Mouse (Mus musculus) forebrain, embryonic 11.5 days (tissue): Measurements from ENCODE around the gene Rufy1. TPM values are rescaled to one million over a fixed set of nuclear protein-coding genes. Genes with fewer than 3 reads are reported as not detected.

ENCODE experiments used
- ATAC-seq: fragments of 200-750 bp; cut with Nextera tagmentation; replicated peaks from 2 replicates; pipeline ENCODE4 v1.8.0; 2017; ENCODE audit warnings: moderate TSS enrichment; ENCODE audit not compliant: low FRiP score
- DNase-seq: peaks from one replicate; pipeline ENCODE4 v3.0.0-alpha.2; 2017; ENCODE audit warnings: low spot score
- H3K27ac ChIP-seq: fragments of 300-500 bp; sonication (generic); 2 replicates; pipeline ENCODE4 v1.5.1; 2014; ENCODE audit warnings: low read depth, low read length
- H3K27me3 ChIP-seq: fragments of 300-500 bp; sonication (generic); 2 replicates; pipeline ENCODE4 v1.6.1; 2014; ENCODE audit warnings: mild to moderate bottlenecking, low read length, mixed read lengths; ENCODE audit not compliant: control insufficient read depth, insufficient read depth
- H3K36me3 ChIP-seq: fragments of 300-500 bp; sonication (generic); 2 replicates; pipeline ENCODE4 v1.6.1; 2014; ENCODE audit warnings: mild to moderate bottlenecking, low read length, moderate library complexity, mixed read lengths; ENCODE audit not compliant: control insufficient read depth, insufficient read depth
- H3K4me1 ChIP-seq: fragments of 300-500 bp; sonication (generic); replicated peaks from 2 replicates; pipeline ENCODE4 v1.6.1; 2014; ENCODE audit warnings: low read length, mixed read lengths; ENCODE audit not compliant: control insufficient read depth, insufficient read depth
- H3K4me2 ChIP-seq: fragments of 300-500 bp; sonication (generic); 2 replicates; pipeline ENCODE4 v1.6.1; 2014; ENCODE audit warnings: low read depth, mild to moderate bottlenecking, low read length, moderate library complexity, mixed read lengths; ENCODE audit not compliant: severe bottlenecking
- H3K4me3 ChIP-seq: fragments of 300-500 bp; sonication (generic); 2 replicates; pipeline ENCODE4 v1.5.1; 2014; ENCODE audit warnings: low read depth, low read length
- H3K9ac ChIP-seq: fragments of 300-500 bp; sonication (generic); 2 replicates; pipeline ENCODE4 v1.6.1; 2014; ENCODE audit warnings: low read length
- H3K9me3 ChIP-seq: fragments of 300-500 bp; sonication (generic); 2 replicates; pipeline ENCODE4 v1.6.1; 2016; ENCODE audit warnings: low read length, mixed read lengths; ENCODE audit not compliant: control insufficient read depth
- WGBS: fragments of 180-500 bp; shearing (Covaris S2); extraction: QIAGEN DNeasy Blood & Tissue Kit; methylation state at CpG from one replicate; pipeline ENCODE4 v1.1.7; 2014; 5-methylcytosine and 5-hydroxymethylcytosine counted together
- polyA plus RNA-seq: library from polyadenylated mRNA; unstranded; fragments of >200 nt; fragmentation: Nextera tagmentation; extraction: Ambion mirVana; gene quantifications from 2 replicates; pipeline ENCODE4 v1.2.1, GENCODE M21; 2014

Rufy1 gene
- polyA plus RNA-seq, 1 experiment from 2014 or later = 23.9 TPM

DNA sequence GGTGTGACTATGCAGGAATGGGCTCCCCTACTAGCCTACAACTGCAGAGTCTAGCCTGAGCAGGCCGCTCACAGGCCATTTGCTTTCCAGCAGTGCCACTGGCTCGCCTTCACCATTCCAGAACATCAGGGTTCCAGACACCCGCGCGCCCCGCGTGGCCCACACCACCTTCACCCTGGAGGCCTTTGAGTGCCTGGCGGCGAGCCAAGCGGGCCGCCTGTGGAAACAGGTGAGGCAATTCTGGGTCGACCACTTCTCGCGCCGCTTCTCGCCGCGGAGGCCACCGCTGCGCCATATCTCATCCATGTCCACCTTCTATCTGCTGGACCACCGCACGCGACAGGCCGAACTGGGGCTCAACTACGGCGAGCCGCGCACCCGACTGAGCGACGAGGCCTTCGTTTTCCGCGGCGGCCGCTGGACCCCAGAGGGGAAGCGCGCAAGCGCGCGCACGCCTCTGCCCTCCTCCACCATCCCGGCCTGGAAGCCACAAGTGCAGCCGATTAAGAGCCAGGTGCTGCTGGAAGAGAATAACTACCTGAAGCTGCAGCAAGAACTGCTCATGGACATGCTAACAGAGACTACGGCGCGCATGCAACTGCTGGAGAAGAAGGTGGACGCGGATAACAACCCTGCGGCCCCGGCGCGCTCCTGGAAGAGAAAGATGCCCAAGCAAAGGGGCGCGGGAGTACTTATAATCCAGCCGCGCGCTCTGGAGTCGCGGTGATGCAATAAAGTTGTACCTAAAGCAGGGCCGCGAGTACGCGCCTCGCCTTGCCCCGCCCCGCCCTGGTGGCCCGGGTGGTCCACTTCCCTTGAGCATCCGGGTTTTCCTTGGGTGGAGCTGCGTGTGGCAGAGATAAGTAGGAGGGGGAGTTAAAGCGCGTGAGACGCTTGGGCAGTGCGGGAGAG lies 71.7 kb downstream of the Rufy1 start:
- DNase-seq (peak; percentile 85), ATAC-seq (peak; percentile 78)
- peak overlapping the region; percentile 85 for H3K4me2 ChIP-seq
- H3K4me3 ChIP-seq = peak overlapping the region; percentile 43
- H3K27me3 ChIP-seq = peaks cover 7% of the 10 kb centered on the region; the same call in 1 of the 2 replicates
- H3K27ac ChIP-seq = no peak overlapping the region
- no peaks in the 10 kb centered on the region for H3K36me3 ChIP-seq
- H3K9ac ChIP-seq = peak overlapping the region; percentile 60
- no peaks in the 10 kb centered on the region for H3K4me1 ChIP-seq
- H3K9me3 ChIP-seq = no peaks in the 10 kb centered on the region
- WGBS = 2% methylated on average over 74 of the region's 74 CpGs

DNA sequence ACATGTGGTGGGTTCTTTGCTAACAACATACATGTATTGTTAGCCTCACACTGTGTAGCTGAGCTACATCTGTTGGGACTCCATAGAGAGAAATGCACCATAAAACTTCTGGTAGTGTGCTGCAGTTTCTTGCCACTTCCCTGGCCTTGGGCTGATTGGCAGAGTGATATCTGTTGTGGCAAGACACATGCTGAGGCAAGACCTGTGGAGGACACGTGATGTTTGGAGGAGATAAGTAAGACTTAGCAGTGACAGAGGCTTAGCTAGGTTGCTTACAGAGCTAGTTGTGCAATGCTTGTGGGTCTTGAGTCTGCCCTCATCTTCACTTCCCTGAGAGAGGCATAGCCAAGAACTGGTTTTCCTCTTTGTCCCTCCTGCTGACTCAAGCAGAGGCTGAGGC lies 75.5 kb downstream of the Rufy1 start:
- Histone ChIP-seq H3K36me3 (no peaks in the 10 kb centered on the region), H3K4me2 (no peak overlapping the region), H3K9ac (no peak overlapping the region), H3K27me3 (peaks cover 5% of the 10 kb centered on the region; the same call in 1 of the 2 replicates), H3K27ac (no peak overlapping the region), H3K4me3 (no peak overlapping the region), H3K9me3 (no peaks in the 10 kb centered on the region), H3K4me1 (no peaks in the 10 kb centered on the region)
- DNase-seq (no peak), ATAC-seq (no peak)
- WGBS = 69% methylated on average over 1 of the region's 1 CpGs

DNA sequence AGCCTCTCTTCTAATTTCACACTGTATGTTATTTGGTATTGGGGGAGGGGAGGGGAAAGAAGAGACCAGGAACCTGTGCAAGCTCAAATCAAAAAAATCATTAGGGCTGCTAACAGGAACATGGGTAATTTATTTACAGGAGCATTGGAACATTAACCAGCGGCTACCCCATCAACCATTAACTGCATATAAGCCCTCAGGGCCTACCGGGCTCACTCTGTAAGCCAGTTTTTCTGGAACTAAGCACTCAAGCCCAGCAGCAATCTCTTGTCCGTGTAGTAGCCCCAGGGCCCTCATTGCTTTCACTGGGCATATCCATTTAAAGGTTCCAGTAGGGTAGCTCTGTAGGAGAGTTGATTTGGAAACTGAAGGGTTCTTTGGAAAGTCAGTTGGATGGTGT lies 76.1 kb downstream of the Rufy1 start:
- Histone ChIP-seq H3K27me3 (peaks cover 5% of the 10 kb centered on the region; the same call in 1 of the 2 replicates), H3K4me2 (no peak overlapping the region), H3K27ac (no peak overlapping the region), H3K36me3 (no peaks in the 10 kb centered on the region), H3K4me1 (no peaks in the 10 kb centered on the region), H3K9ac (no peak overlapping the region), H3K9me3 (no peaks in the 10 kb centered on the region), H3K4me3 (no peak overlapping the region)
- DNase-seq (no peak), ATAC-seq (no peak)
- 78% methylated on average over 3 of the region's 3 CpGs for WGBS

DNA sequence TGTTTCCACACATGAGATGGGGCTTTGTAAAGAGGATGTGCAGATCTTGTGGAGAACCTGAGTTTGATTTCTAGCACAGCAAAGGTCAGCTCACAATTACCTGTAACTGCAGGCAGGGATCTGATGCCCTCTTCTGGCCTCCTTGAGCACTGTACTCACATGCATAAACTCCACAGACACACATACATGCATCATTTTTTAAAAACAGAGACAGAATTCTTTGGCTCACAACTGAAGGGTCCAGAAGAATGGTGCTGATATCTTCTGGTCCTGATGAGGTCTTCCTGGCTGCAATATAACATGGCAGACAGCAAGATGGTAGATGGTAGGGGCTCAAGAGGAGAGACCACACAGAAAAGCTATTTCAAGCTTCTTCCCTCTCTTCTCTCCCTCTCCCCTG lies 76.8 kb downstream of the Rufy1 start, which contains the start of gene Cby3:
TSS of gene Cby3 (plus strand) at position 301 of the 400 bp plus-strand sequence.
- no peaks in the 10 kb centered on the region for H3K36me3 ChIP-seq
- H3K4me3 ChIP-seq = no peak within 1 kb of the TSS
- DNase-seq = no peak
- H3K27ac ChIP-seq = no peak within 1 kb of the TSS
- H3K4me1 ChIP-seq = no peaks in the 10 kb centered on the region
- peaks cover 5% of the 10 kb centered on the region; the same call in 1 of the 2 replicates for H3K27me3 ChIP-seq
- no peak for ATAC-seq
- no peak within 1 kb of the TSS for H3K4me2 ChIP-seq
- no peaks in the 10 kb centered on the region for H3K9me3 ChIP-seq
- no peak within 1 kb of the TSS for H3K9ac ChIP-seq

DNA sequence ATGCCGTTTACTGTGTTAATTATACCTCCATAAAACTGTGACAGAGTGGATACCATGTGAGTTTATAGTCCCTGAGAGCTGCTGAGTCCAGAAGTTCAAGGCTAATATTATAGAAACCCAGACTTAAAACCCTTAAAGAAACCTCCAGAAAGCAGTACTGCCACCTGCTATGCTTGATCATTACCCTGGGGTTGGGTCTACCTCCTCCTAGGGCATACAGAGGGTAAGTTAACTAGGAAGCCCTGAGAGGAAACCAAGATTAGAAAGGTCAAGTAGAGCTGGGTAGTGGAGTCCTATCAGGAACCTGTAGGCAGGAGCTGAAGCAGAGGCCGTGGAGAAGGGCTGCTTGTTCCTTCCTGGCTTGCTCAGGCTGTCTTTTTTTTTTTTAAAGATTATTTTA lies 78.7 kb downstream of the Rufy1 start:
- Histone ChIP-seq H3K4me3 (no peak overlapping the region), H3K27me3 (no peaks in the 10 kb centered on the region), H3K4me1 (no peaks in the 10 kb centered on the region), H3K9ac (no peak overlapping the region), H3K27ac (no peak overlapping the region), H3K4me2 (no peak overlapping the region), H3K36me3 (no peaks in the 10 kb centered on the region), H3K9me3 (no peaks in the 10 kb centered on the region)
- 89% methylated on average over 2 of the region's 2 CpGs for WGBS
- ATAC-seq (no peak), DNase-seq (no peak)

DNA sequence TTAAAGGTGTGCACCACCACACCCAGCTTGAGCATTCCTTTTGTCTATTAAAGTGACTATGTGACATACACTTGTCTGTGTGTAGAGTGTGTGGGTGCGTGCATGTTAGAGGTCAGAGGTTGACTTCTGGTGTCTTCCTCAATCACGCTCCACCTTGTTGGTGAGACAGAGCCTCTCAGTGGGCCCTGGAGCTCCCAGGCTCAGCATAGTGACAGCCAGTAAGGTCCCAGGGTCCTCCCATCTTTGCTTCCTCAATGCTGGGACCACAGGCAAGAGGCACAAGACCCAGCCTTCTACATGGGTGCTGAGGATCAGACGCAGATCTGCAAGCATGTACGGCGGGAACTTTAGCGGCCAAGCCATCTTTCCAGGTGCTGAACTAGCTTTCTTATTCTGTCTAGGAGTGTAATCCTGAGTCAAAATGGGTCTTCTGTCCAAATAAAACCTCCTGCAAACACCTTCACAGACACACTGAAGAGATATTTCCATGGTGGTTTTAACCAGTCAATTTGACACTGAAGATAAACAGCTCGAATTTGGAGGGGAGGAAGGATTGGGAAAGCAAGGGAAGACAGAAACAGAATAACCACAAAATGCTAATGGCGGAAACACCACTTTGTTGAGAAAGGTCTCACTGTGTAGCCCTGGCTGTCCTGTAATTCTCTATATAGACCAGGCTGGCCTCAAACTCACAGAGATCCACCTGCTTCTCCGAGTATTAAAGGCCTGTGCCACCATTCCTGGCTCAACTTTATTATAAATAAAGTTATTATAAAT lies 84.5 kb downstream of the Rufy1 start:
- H3K9ac ChIP-seq = no peak overlapping the region
- DNase-seq (no peak), ATAC-seq (no peak)
- no peaks in the 10 kb centered on the region for H3K27me3 ChIP-seq
- no peak overlapping the region for H3K27ac ChIP-seq
- H3K36me3 ChIP-seq = no peaks in the 10 kb centered on the region
- H3K4me2 ChIP-seq = no peak overlapping the region
- no peak overlapping the region for H3K4me3 ChIP-seq
- H3K4me1 ChIP-seq = no peaks in the 10 kb centered on the region
- 92% methylated on average over 9 of the region's 9 CpGs for WGBS
- H3K9me3 ChIP-seq = no peaks in the 10 kb centered on the region

DNA sequence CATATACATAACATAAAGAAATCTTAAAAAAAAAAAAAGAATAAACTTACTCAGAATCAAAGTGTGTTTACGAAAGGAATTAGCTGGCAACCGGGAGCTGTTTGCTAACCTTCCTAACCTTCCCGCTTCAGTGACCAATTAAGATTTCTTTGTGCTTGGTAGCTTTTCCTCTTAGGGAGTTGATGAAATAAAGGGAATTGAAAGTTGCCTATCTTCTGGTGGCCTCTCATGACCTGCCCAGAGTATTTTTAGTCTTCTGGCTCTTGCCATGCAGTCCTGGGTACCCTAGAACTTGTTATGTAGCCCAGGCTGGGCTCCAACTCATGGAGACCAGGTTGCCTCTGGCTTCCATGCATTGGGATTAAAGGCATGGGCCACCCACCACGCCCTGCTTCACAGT lies 85.4 kb downstream of the Rufy1 start:
- DNase-seq (no peak), ATAC-seq (no peak)
- WGBS = 75% methylated on average over 4 of the region's 4 CpGs
- H3K4me2 ChIP-seq = no peak overlapping the region
- H3K27me3 ChIP-seq = no peaks in the 10 kb centered on the region
- no peaks in the 10 kb centered on the region for H3K4me1 ChIP-seq
- H3K9me3 ChIP-seq = no peaks in the 10 kb centered on the region
- no peaks in the 10 kb centered on the region for H3K36me3 ChIP-seq
- H3K27ac ChIP-seq = no peak overlapping the region
- no peak overlapping the region for H3K9ac ChIP-seq
- H3K4me3 ChIP-seq = no peak overlapping the region
